Mouse (Mus musculus): ENCODE measurements around the gene Chadl.

Gene Chadl

GRCm38 (mm10) chr15:81729241-81729791 is 32.2 kb upstream of the Chadl start:
- Histone ChIP-seq H3K9me3 (ENCODE audit: low read length) (no peaks in the 10 kb centered on the region), H3K4me3 (replicated peaks; ENCODE audit: low read length) (peak overlapping the region; percentile 100), H3K4me1 (replicated peaks; ENCODE audit: low read depth, low read length) (peaks cover 50% of the 10 kb centered on the region), H3K36me3 (ENCODE audit: insufficient read depth, low read length) (peaks cover 42% of the 10 kb centered on the region), H3K27me3 (ENCODE audit: insufficient read depth, low read length) (no peaks in the 10 kb centered on the region)
- TF ChIP-seq POU5F1 (IDR thresholded peaks at IDR 0.05; ENCODE audit: borderline replicate concordance, low read length) (no peak), CTCF (conservative IDR thresholded peaks at IDR 0.05; ENCODE audit: low read length) (no peak), NANOG (IDR thresholded peaks at IDR 0.05; ENCODE audit: borderline replicate concordance, low read length) (no peak)

- no peak for TF ChIP-seq POU5F1 (IDR thresholded peaks at IDR 0.05; ENCODE audit: borderline replicate concordance, low read length)
- Histone ChIP-seq H3K36me3 (ENCODE audit: insufficient read depth, low read length) (peaks cover 76% of the 10 kb centered on the region), H3K4me1 (replicated peaks; ENCODE audit: low read depth, low read length) (peaks cover 78% of the 10 kb centered on the region), H3K27me3 (ENCODE audit: insufficient read depth, low read length) (no peaks in the 10 kb centered on the region), H3K4me3 (replicated peaks; ENCODE audit: low read length) (peak overlapping the region; percentile 100), H3K9me3 (ENCODE audit: low read length) (no peaks in the 10 kb centered on the region)
Observed at GRCm38 (mm10) chr15:81725965-81726364, 28.9 kb upstream of the Chadl start.

DNA sequence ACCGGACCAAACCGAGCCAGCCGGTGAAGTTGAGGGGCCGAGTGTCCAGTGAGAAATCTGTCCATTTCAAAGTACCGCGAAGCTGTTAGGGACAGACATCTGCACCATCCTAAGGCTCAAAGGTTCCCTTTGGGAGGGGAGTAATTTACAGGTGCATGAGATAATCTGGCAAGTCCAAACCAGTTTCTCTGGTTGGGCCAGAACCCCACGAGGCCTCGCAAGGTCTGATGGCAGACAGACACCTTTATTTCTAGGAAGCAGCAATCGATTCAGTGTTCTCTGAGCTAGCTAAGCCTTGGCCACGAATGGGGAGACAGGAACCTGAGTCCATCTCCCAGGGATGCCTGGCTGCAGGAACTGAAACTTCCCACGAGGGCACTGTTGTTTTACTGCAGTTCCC is 26.6 kb upstream of the Chadl start:
- peaks cover 99% of the 10 kb centered on the region for H3K36me3 ChIP-seq (ENCODE audit: insufficient read depth, low read length)
- no peak for TF ChIP-seq CTCF (conservative IDR thresholded peaks at IDR 0.05; ENCODE audit: low read length)
- TF ChIP-seq NANOG (IDR thresholded peaks at IDR 0.05; ENCODE audit: borderline replicate concordance, low read length) = no peak
- TF ChIP-seq POU5F1 (IDR thresholded peaks at IDR 0.05; ENCODE audit: borderline replicate concordance, low read length) = no peak

DNA sequence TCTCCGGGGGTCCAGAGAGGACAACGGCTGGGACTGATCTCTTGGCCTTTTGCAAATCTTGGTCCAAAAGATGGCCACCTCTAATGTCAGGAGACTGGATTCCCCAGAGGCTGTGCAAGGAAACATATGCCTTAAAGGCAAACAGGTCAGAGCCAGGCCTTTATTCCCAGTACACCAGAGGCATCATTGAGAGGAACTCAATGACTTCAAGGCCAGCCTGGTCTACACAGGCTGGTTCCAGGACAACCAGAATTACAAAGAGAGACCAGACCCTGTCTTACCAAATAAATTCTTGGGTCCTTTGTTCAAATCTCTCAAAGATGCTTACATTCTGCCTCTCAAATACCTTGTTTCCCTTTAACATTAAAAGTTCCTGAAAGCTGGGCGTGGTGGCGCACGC is 25.3 kb upstream of the Chadl start:
- H3K4me3 ChIP-seq (replicated peaks; ENCODE audit: low read length) = no peak overlapping the region
- no peaks in the 10 kb centered on the region for H3K27me3 ChIP-seq (ENCODE audit: insufficient read depth, low read length)
- H3K9me3 ChIP-seq (ENCODE audit: low read length) = no peaks in the 10 kb centered on the region
- peaks cover 99% of the 10 kb centered on the region for H3K36me3 ChIP-seq (ENCODE audit: insufficient read depth, low read length)
- TF ChIP-seq CTCF (conservative IDR thresholded peaks at IDR 0.05; ENCODE audit: low read length) = no peak
- no peak for TF ChIP-seq NANOG (IDR thresholded peaks at IDR 0.05; ENCODE audit: borderline replicate concordance, low read length)
- no peak for TF ChIP-seq POU5F1 (IDR thresholded peaks at IDR 0.05; ENCODE audit: borderline replicate concordance, low read length)
- peaks cover 91% of the 10 kb centered on the region for H3K4me1 ChIP-seq (replicated peaks; ENCODE audit: low read depth, low read length)

More for the DNA sequence above, 26.6 kb upstream of the Chadl start:
- Histone ChIP-seq H3K4me3 (replicated peaks; ENCODE audit: low read length) (no peak overlapping the region), H3K4me1 (replicated peaks; ENCODE audit: low read depth, low read length) (peaks cover 95% of the 10 kb centered on the region), H3K9me3 (ENCODE audit: low read length) (no peaks in the 10 kb centered on the region), H3K27me3 (ENCODE audit: insufficient read depth, low read length) (no peaks in the 10 kb centered on the region)

DNA sequence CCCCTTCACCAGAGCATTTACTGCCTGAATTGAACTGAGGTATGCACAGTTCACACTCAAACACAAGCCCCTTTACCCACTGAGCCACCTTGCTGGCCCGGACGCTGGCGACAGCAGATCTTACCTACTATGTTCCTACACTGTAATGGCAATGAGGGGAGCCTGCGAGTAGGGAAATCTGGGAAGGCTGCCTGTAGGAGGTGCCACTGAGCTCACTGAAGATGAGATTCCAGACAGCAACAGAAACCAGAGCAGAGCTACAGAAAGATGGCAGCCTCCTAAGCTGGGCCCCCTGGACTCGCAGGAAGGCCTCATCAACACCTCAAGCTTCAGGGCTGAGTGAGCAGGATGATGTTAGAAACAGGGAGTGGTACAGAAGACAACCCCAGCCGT is 22.0 kb upstream of the Chadl start:
- H3K4me1 ChIP-seq (replicated peaks; ENCODE audit: low read depth, low read length) = peaks cover 78% of the 10 kb centered on the region
- H3K27me3 ChIP-seq (ENCODE audit: insufficient read depth, low read length) = no peaks in the 10 kb centered on the region
- TF ChIP-seq NANOG (IDR thresholded peaks at IDR 0.05; ENCODE audit: borderline replicate concordance, low read length) (no peak), CTCF (conservative IDR thresholded peaks at IDR 0.05; ENCODE audit: low read length) (peak; percentile 25; the same call in 1 of the 2 replicates)
- H3K9me3 ChIP-seq (ENCODE audit: low read length) = no peaks in the 10 kb centered on the region
- H3K4me3 ChIP-seq (replicated peaks; ENCODE audit: low read length) = no peak overlapping the region
- H3K36me3 ChIP-seq (ENCODE audit: insufficient read depth, low read length) = peaks cover 97% of the 10 kb centered on the region

GRCm38 (mm10) chr15:81718336-81719138 is 21.4 kb upstream of the Chadl start:
- no peak overlapping the region for H3K4me3 ChIP-seq (replicated peaks; ENCODE audit: low read length)
- H3K36me3 ChIP-seq (ENCODE audit: insufficient read depth, low read length) = peaks cover 97% of the 10 kb centered on the region
- no peaks in the 10 kb centered on the region for H3K27me3 ChIP-seq (ENCODE audit: insufficient read depth, low read length)
- peaks cover 78% of the 10 kb centered on the region for H3K4me1 ChIP-seq (replicated peaks; ENCODE audit: low read depth, low read length)
- H3K9me3 ChIP-seq (ENCODE audit: low read length) = no peaks in the 10 kb centered on the region
- TF ChIP-seq CTCF (conservative IDR thresholded peaks at IDR 0.05; ENCODE audit: low read length) (no peak), POU5F1 (IDR thresholded peaks at IDR 0.05; ENCODE audit: borderline replicate concordance, low read length) (no peak), NANOG (IDR thresholded peaks at IDR 0.05; ENCODE audit: borderline replicate concordance, low read length) (no peak)

- Histone ChIP-seq H3K36me3 (ENCODE audit: insufficient read depth, low read length) (peaks cover 97% of the 10 kb centered on the region), H3K27me3 (ENCODE audit: insufficient read depth, low read length) (no peaks in the 10 kb centered on the region), H3K4me1 (replicated peaks; ENCODE audit: low read depth, low read length) (peaks cover 78% of the 10 kb centered on the region), H3K9me3 (ENCODE audit: low read length) (no peaks in the 10 kb centered on the region), H3K4me3 (replicated peaks; ENCODE audit: low read length) (no peak overlapping the region)
- TF ChIP-seq NANOG (IDR thresholded peaks at IDR 0.05; ENCODE audit: borderline replicate concordance, low read length) (no peak), CTCF (conservative IDR thresholded peaks at IDR 0.05; ENCODE audit: low read length) (no peak), POU5F1 (IDR thresholded peaks at IDR 0.05; ENCODE audit: borderline replicate concordance, low read length) (no peak)
Observed at GRCm38 (mm10) chr15:81713742-81714141, 16.7 kb upstream of the Chadl start.

GRCm38 (mm10) chr15:81710801-81711200 is 13.7 kb upstream of the Chadl start:
- Histone ChIP-seq H3K9me3 (ENCODE audit: low read length) (no peaks in the 10 kb centered on the region), H3K4me3 (replicated peaks; ENCODE audit: low read length) (no peak overlapping the region), H3K36me3 (ENCODE audit: insufficient read depth, low read length) (peaks cover 96% of the 10 kb centered on the region), H3K4me1 (replicated peaks; ENCODE audit: low read depth, low read length) (peaks cover 81% of the 10 kb centered on the region), H3K27me3 (ENCODE audit: insufficient read depth, low read length) (no peaks in the 10 kb centered on the region)
- TF ChIP-seq CTCF (conservative IDR thresholded peaks at IDR 0.05; ENCODE audit: low read length) (no peak), NANOG (IDR thresholded peaks at IDR 0.05; ENCODE audit: borderline replicate concordance, low read length) (no peak), POU5F1 (IDR thresholded peaks at IDR 0.05; ENCODE audit: borderline replicate concordance, low read length) (no peak)
